Mouse (Mus musculus): ENCODE results near the gene Hic2. TPM values are rescaled to one million over a fixed set of nuclear protein-coding genes. Genes with fewer than 3 reads are reported as not detected.

Hic2 gene
- polyA plus RNA-seq (2016; fragmentation: Nextera tagmentation; extraction: Ambion mirVana), result 13.7 TPM in 2 replicates

- peak; percentile 96 for ATAC-seq (ENCODE audit: insufficient number of reproducible peaks, insufficient read depth, low FRiP score, low TSS enrichment, low read depth)
- Histone ChIP-seq H3K4me1 (replicated peaks) (peaks cover 30% of the 10 kb centered on the region), H3K27me3 (no peaks in the 10 kb centered on the region), H3K27ac (peak within 1 kb of the TSS; percentile 93), H3K9me3 (no peaks in the 10 kb centered on the region), H3K36me3 (no peaks in the 10 kb centered on the region), H3K9ac (replicated peaks) (peak within 1 kb of the TSS; percentile 93), H3K4me2 (peak within 1 kb of the TSS; percentile 93), H3K4me3 (replicated peaks) (peak within 1 kb of the TSS; percentile 87)
- WGBS, result under 1% methylated on average over 59 of the region's 59 CpGs
These were observed at the start of gene Hic2 for GRCm38 (mm10) chr16:17232794-17233701. Gene Hic2 (plus strand): TSS chr16:17233572.

GRCm38 (mm10) chr16:17185475-17185874 lies 47.9 kb upstream of the Hic2 start:
- ATAC-seq (ENCODE audit: insufficient number of reproducible peaks, insufficient read depth, low FRiP score, low TSS enrichment, low read depth), result no peak
- peaks cover 42% of the 10 kb centered on the region for H3K36me3 ChIP-seq

GRCm38 (mm10) chr16:17193823-17194222 lies 39.5 kb upstream of the Hic2 start:
- Histone ChIP-seq H3K27me3 (no peaks in the 10 kb centered on the region), H3K36me3 (peaks cover 28% of the 10 kb centered on the region), H3K4me2 (no peak overlapping the region), H3K27ac (no peak overlapping the region), H3K9me3 (no peaks in the 10 kb centered on the region), H3K4me3 (replicated peaks) (no peak overlapping the region), H3K9ac (replicated peaks) (no peak overlapping the region), H3K4me1 (replicated peaks) (no peaks in the 10 kb centered on the region)
- no peak for ATAC-seq (ENCODE audit: insufficient number of reproducible peaks, insufficient read depth, low FRiP score, low TSS enrichment, low read depth)
- 96% methylated on average over 4 of the region's 4 CpGs for WGBS

More at GRCm38 (mm10) chr16:17185475-17185874, 47.9 kb upstream of the Hic2 start:
- Histone ChIP-seq H3K4me3 (replicated peaks) (no peak overlapping the region), H3K4me1 (replicated peaks) (no peaks in the 10 kb centered on the region), H3K9me3 (0 out of 2 replicates have a peak, but pooled peaks cover 3% of the 10 kb centered on the region), H3K27ac (no peak overlapping the region), H3K27me3 (no peaks in the 10 kb centered on the region), H3K4me2 (no peak overlapping the region), H3K9ac (replicated peaks) (no peak overlapping the region)

GRCm38 (mm10) chr16:17200121-17200952 lies 33.0 kb upstream of the Hic2 start:
- no peaks in the 10 kb centered on the region for H3K9me3 ChIP-seq
- peak overlapping the region; percentile 99 for H3K9ac ChIP-seq (replicated peaks)
- no peak for ATAC-seq (ENCODE audit: insufficient number of reproducible peaks, insufficient read depth, low FRiP score, low TSS enrichment, low read depth)
- WGBS, result 7% methylated on average over 24 of the region's 24 CpGs
- peak overlapping the region; percentile 86 for H3K27ac ChIP-seq
- peaks cover 5% of the 10 kb centered on the region; the same call in 1 of the 2 replicates for H3K36me3 ChIP-seq
- peaks cover 15% of the 10 kb centered on the region for H3K4me1 ChIP-seq (replicated peaks)
- H3K4me2 ChIP-seq, result peak overlapping the region; percentile 85
- H3K27me3 ChIP-seq, result no peaks in the 10 kb centered on the region
- peak overlapping the region; percentile 93 for H3K4me3 ChIP-seq (replicated peaks)

- WGBS, result under 1% methylated on average over 64 of the region's 72 CpGs
- peak overlapping the region; percentile 93 for H3K4me3 ChIP-seq (replicated peaks)
- H3K27ac ChIP-seq, result peak overlapping the region; percentile 86
- peaks cover 2% of the 10 kb centered on the region; the same call in 1 of the 2 replicates for H3K27me3 ChIP-seq
- H3K9ac ChIP-seq (replicated peaks), result peak overlapping the region; percentile 99
- peak overlapping the region; percentile 85 for H3K4me2 ChIP-seq
- H3K36me3 ChIP-seq, result peaks cover 5% of the 10 kb centered on the region; the same call in 1 of the 2 replicates
- H3K9me3 ChIP-seq, result no peaks in the 10 kb centered on the region
- H3K4me1 ChIP-seq (replicated peaks), result peaks cover 15% of the 10 kb centered on the region
- peak; percentile 85 for ATAC-seq (ENCODE audit: insufficient number of reproducible peaks, insufficient read depth, low FRiP score, low TSS enrichment, low read depth)
These were observed 32.2 kb upstream of the Hic2 start for GRCm38 (mm10) chr16:17200953-17201707.

- WGBS, result 60% methylated on average over 2 of the region's 2 CpGs
- Histone ChIP-seq H3K4me2 (no peak overlapping the region), H3K9me3 (no peaks in the 10 kb centered on the region), H3K27ac (no peak overlapping the region), H3K27me3 (peaks cover 10% of the 10 kb centered on the region; the same call in 1 of the 2 replicates), H3K4me1 (replicated peaks) (peaks cover 15% of the 10 kb centered on the region), H3K9ac (replicated peaks) (no peak overlapping the region), H3K4me3 (replicated peaks) (no peak overlapping the region), H3K36me3 (peaks cover 5% of the 10 kb centered on the region; the same call in 1 of the 2 replicates)
- ATAC-seq (ENCODE audit: insufficient number of reproducible peaks, insufficient read depth, low FRiP score, low TSS enrichment, low read depth), result 0 out of 2 replicates have a peak, but pooled peaks have one; percentile 34
These were observed 31.4 kb upstream of the Hic2 start for GRCm38 (mm10) chr16:17201977-17202376.

DNA sequence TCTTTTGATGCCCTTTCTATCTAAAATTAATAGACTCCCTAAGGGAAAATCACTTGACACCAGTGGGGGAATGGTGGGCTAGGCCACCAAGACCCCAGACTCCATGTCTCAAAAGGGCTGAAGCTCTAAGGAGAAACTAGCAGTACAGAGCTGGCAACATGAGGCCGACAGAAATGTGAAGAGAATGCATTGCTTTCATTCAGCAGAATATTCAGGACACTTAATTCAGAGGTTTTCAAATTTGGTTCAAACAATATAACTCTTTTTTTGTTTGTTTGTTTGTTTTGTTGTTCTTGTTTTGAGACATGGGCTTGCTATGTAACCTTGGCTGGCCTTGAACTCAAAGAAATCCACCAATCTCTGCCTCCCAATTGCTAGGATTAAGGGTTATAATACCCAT lies 30.8 kb upstream of the Hic2 start, which contains the start of gene Ube2l3:
Gene Ube2l3, minus strand, starts transcription at position 101 of the 400 bp plus-strand sequence.
- Histone ChIP-seq H3K4me1 (replicated peaks) (peaks cover 15% of the 10 kb centered on the region), H3K36me3 (peaks cover 5% of the 10 kb centered on the region; the same call in 1 of the 2 replicates), H3K27me3 (peaks cover 12% of the 10 kb centered on the region), H3K9ac (replicated peaks) (no peak within 1 kb of the TSS), H3K9me3 (no peaks in the 10 kb centered on the region), H3K4me2 (peak within 1 kb of the TSS; percentile 85), H3K27ac (0 out of 2 replicates have a peak within 1 kb of the TSS, but pooled peaks have one; percentile 86), H3K4me3 (replicated peaks) (peak within 1 kb of the TSS; percentile 93)
- ATAC-seq (ENCODE audit: insufficient number of reproducible peaks, insufficient read depth, low FRiP score, low TSS enrichment, low read depth), result no peak
- WGBS, result 87% methylated on average over 1 of the region's 1 CpGs

GRCm38 (mm10) chr16:17204990-17205389 lies 28.4 kb upstream of the Hic2 start:
- Histone ChIP-seq H3K27ac (no peak overlapping the region), H3K9ac (replicated peaks) (no peak overlapping the region), H3K4me1 (replicated peaks) (peaks cover 13% of the 10 kb centered on the region), H3K27me3 (peaks cover 27% of the 10 kb centered on the region), H3K36me3 (no peaks in the 10 kb centered on the region), H3K4me3 (replicated peaks) (no peak overlapping the region), H3K4me2 (no peak overlapping the region), H3K9me3 (no peaks in the 10 kb centered on the region)
- WGBS, result 4% methylated on average over 6 of the region's 6 CpGs
- no peak for ATAC-seq (ENCODE audit: insufficient number of reproducible peaks, insufficient read depth, low FRiP score, low TSS enrichment, low read depth)

- Histone ChIP-seq H3K36me3 (no peaks in the 10 kb centered on the region), H3K9ac (replicated peaks) (peak within 1 kb of the TSS; percentile 62), H3K9me3 (no peaks in the 10 kb centered on the region), H3K4me1 (replicated peaks) (peaks cover 14% of the 10 kb centered on the region), H3K27ac (peak within 1 kb of the TSS; percentile 59; the same call in 1 of the 2 replicates), H3K4me2 (peak within 1 kb of the TSS; percentile 97), H3K4me3 (replicated peaks) (peak within 1 kb of the TSS; percentile 60), H3K27me3 (peaks cover 51% of the 10 kb centered on the region)
- peak; percentile 71 for ATAC-seq (ENCODE audit: insufficient number of reproducible peaks, insufficient read depth, low FRiP score, low TSS enrichment, low read depth)
- WGBS, result 2% methylated on average over 85 of the region's 85 CpGs
These were observed 24.7 kb upstream of the Hic2 start, which contains the start of gene Rimbp3 for GRCm38 (mm10) chr16:17208389-17209361. Gene Rimbp3 (plus strand): TSS chr16:17208603.

Measured in limb, embryonic 12.5 days (tissue).